Mouse (Mus musculus): ENCODE measurements around the gene Lrba. TPM values are rescaled to one million over a fixed set of nuclear protein-coding genes. Genes with fewer than 3 reads are reported as not detected.
A peak's percentile ranks its signal among the peaks of the same experiment; 100 is the strongest.

Lrba gene
- total and polyA plus RNA-seq, 3 experiments: 12.3 to 22.6 (median 13.8) TPM

GRCm38 (mm10) chr3:86810908-86811307 is 586.4 kb downstream of the Lrba start:
- Histone ChIP-seq H3K4me2 (ENCODE audit: insufficient read depth, low read depth, poor library complexity, severe bottlenecking) (no peak overlapping the region), H3K4me3 (replicated peaks in 1 of 3; ENCODE audit: low read depth in 2 of 3, low read length in 2 of 3, poor library complexity in 1 of 3) (no peak overlapping the region), H3K27ac (ENCODE audit: insufficient read depth, low read depth) (no peak overlapping the region), H3K9ac (ENCODE audit: insufficient read depth, low read depth) (no peak overlapping the region), H3K27me3 (replicated peaks) (no peaks in the 10 kb centered on the region), H3K9me3 (replicated peaks; ENCODE audit: low read length) (no peaks in the 10 kb centered on the region), H3K4me1 (ENCODE audit: control insufficient read depth in 1 of 2, insufficient read depth in 2 of 2) (peaks cover 0 to 5% of the 10 kb centered on the region in 2 experiments; a peak in 2 of 4 replicates), H3K36me3 (replicated peaks in 1 of 2; ENCODE audit: control insufficient read depth in 1 of 2, insufficient read depth in 1 of 2, low read length in 1 of 2) (peaks cover 0 to 1% of the 10 kb centered on the region in 2 experiments), H3K79me2 (replicated peaks; ENCODE audit: control insufficient read depth, extremely low read depth, insufficient read depth, poor library complexity, severe bottlenecking) (no peaks in the 10 kb centered on the region)
- no peak for DNase-seq (ENCODE audit: extremely low read depth)
- in situ Hi-C loops (cut with MboI; ENCODE audit: low pct_ligation_motif_present, low pct_unique_long_range_greater_than_20kb, low sequenced_read_pairs) (no loop called here), dilution Hi-C loops (cut with MboI; ENCODE audit: extremely low pct_ligation_motif_present, extremely low pct_unique_long_range_greater_than_20kb, low sequenced_read_pairs) (no loop called here)
- TF ChIP-seq RAD21 (IDR thresholded peaks at IDR 0.05; ENCODE audit: low read depth, low read length) (no peak), ZC3H11A (IDR thresholded peaks at IDR 0.05; ENCODE audit: low read depth, low read length) (no peak), MEF2A (IDR thresholded peaks at IDR 0.05; ENCODE audit: borderline replicate concordance, low read depth, low read length) (no peak), TCF12 (IDR thresholded peaks at IDR 0.05; ENCODE audit: low read depth, low read length) (no peak), ETS1 (conservative IDR thresholded peaks at IDR 0.05; ENCODE audit: low read depth, low read length) (no peak), NRF1 (IDR thresholded peaks at IDR 0.05; ENCODE audit: low read depth, low read length) (no peak), USF1 (IDR thresholded peaks at IDR 0.05; ENCODE audit: low read depth, low read length) (no peak), HCFC1 (IDR thresholded peaks at IDR 0.05; ENCODE audit: low read depth, low read length) (no peak), CTCF (conservative IDR thresholded peaks at IDR 0.05 in 1 of 2, IDR thresholded peaks at IDR 0.05 in 1 of 2; ENCODE audit: low read depth in 2 of 2, low read length in 2 of 2) (no peak)

GRCm38 (mm10) chr3:86812689-86813088 is 588.2 kb downstream of the Lrba start:
- Histone ChIP-seq H3K9me3 (replicated peaks; ENCODE audit: low read length) (no peaks in the 10 kb centered on the region), H3K4me2 (ENCODE audit: insufficient read depth, low read depth, poor library complexity, severe bottlenecking) (peak overlapping the region; percentile 57; the same call in 1 of the 2 replicates), H3K9ac (ENCODE audit: insufficient read depth, low read depth) (no peak overlapping the region), H3K36me3 (replicated peaks in 1 of 2; ENCODE audit: control insufficient read depth in 1 of 2, insufficient read depth in 1 of 2, low read length in 1 of 2) (peaks cover 0 to 1% of the 10 kb centered on the region in 2 experiments), H3K27me3 (replicated peaks) (no peaks in the 10 kb centered on the region), H3K79me2 (replicated peaks; ENCODE audit: control insufficient read depth, extremely low read depth, insufficient read depth, poor library complexity, severe bottlenecking) (no peaks in the 10 kb centered on the region), H3K4me3 (replicated peaks in 1 of 3; ENCODE audit: low read depth in 2 of 3, low read length in 2 of 3, poor library complexity in 1 of 3) (no peak overlapping the region), H3K27ac (ENCODE audit: insufficient read depth, low read depth) (no peak overlapping the region), H3K4me1 (ENCODE audit: control insufficient read depth in 1 of 2, insufficient read depth in 2 of 2) (peaks cover 0 to 5% of the 10 kb centered on the region in 2 experiments; a peak in 2 of 4 replicates)
- in situ Hi-C loops (cut with MboI; ENCODE audit: low pct_ligation_motif_present, low pct_unique_long_range_greater_than_20kb, low sequenced_read_pairs): no loop called here
- peak; percentile 84 for DNase-seq (ENCODE audit: extremely low read depth)
- dilution Hi-C loops (cut with MboI; ENCODE audit: extremely low pct_ligation_motif_present, extremely low pct_unique_long_range_greater_than_20kb, low sequenced_read_pairs): no loop called here
- TF ChIP-seq ZMIZ1 (IDR thresholded peaks at IDR 0.05; ENCODE audit: low read depth, low read length) (no peak), EP300 (IDR thresholded peaks at IDR 0.05; ENCODE audit: low read length) (no peak), SMC3 (IDR thresholded peaks at IDR 0.05; ENCODE audit: low read depth, low read length) (peak; percentile 87), E2F4 (IDR thresholded peaks at IDR 0.05; ENCODE audit: insufficient replicate concordance, low read depth, low read length) (no peak), JUN (IDR thresholded peaks at IDR 0.05; ENCODE audit: insufficient read depth, low read depth, low read length) (no peak), UBTF (IDR thresholded peaks at IDR 0.05; ENCODE audit: low read depth, low read length) (no peak), MXI1 (IDR thresholded peaks at IDR 0.05; ENCODE audit: low read depth, low read length) (no peak), CHD1 (IDR thresholded peaks at IDR 0.05; ENCODE audit: low read depth, low read length) (no peak), RCOR1 (conservative IDR thresholded peaks at IDR 0.05; ENCODE audit: low read depth, low read length) (no peak), MEF2A (IDR thresholded peaks at IDR 0.05; ENCODE audit: borderline replicate concordance, low read depth, low read length) (peak; percentile 43; the same call in 1 of the 2 replicates), ZC3H11A (IDR thresholded peaks at IDR 0.05; ENCODE audit: low read depth, low read length) (peak; percentile 38; the same call in 1 of the 2 replicates), KAT2A (IDR thresholded peaks at IDR 0.05; ENCODE audit: insufficient replicate concordance, low read length) (no peak), CTCF (conservative IDR thresholded peaks at IDR 0.05 in 1 of 2, IDR thresholded peaks at IDR 0.05 in 1 of 2; ENCODE audit: low read depth in 2 of 2, low read length in 2 of 2) (peak; percentile 91 to 99), GABPA (IDR thresholded peaks at IDR 0.05; ENCODE audit: insufficient replicate concordance, low read depth, low read length) (no peak), PAX5 (IDR thresholded peaks at IDR 0.05; ENCODE audit: low read length) (no peak), SIN3A (IDR thresholded peaks at IDR 0.05; ENCODE audit: low read length) (no peak), ELF1 (IDR thresholded peaks at IDR 0.05; ENCODE audit: low read depth, low read length) (no peak), MYC (IDR thresholded peaks at IDR 0.05; ENCODE audit: low read depth, low read length) (no peak), MAZ (IDR thresholded peaks at IDR 0.05; ENCODE audit: low read depth, low read length) (no peak), ETS1 (conservative IDR thresholded peaks at IDR 0.05; ENCODE audit: low read depth, low read length) (no peak), TCF12 (IDR thresholded peaks at IDR 0.05; ENCODE audit: low read depth, low read length) (peak; percentile 38; the same call in 1 of the 2 replicates), HCFC1 (IDR thresholded peaks at IDR 0.05; ENCODE audit: low read depth, low read length) (0 out of 2 replicates have a peak, but pooled peaks have one; percentile 24), MAFK (IDR thresholded peaks at IDR 0.05; ENCODE audit: insufficient replicate concordance, low read length) (no peak), CHD2 (IDR thresholded peaks at IDR 0.05; ENCODE audit: low read length) (no peak), NELFE (IDR thresholded peaks at IDR 0.05; ENCODE audit: low read depth, low read length) (peak; percentile 48; the same call in 1 of the 2 replicates), JUND (conservative IDR thresholded peaks at IDR 0.05; ENCODE audit: low read depth, low read length) (no peak), TBP (conservative IDR thresholded peaks at IDR 0.05; ENCODE audit: low read depth, low read length) (no peak), USF2 (conservative IDR thresholded peaks at IDR 0.05; ENCODE audit: low read depth, low read length) (no peak), USF1 (IDR thresholded peaks at IDR 0.05; ENCODE audit: low read depth, low read length) (no peak)

All from CH12.LX (cell line).